Mouse (Mus musculus) stomach, embryonic 15.5 days (tissue): ENCODE measurements around the gene Adgrv1. TPM values are rescaled to one million over a fixed set of nuclear protein-coding genes. Genes with fewer than 3 reads are reported as not detected.
A peak's percentile ranks its signal among the peaks of the same experiment; 100 is the strongest.

Experiments
- ATAC-seq: fragments of 200-750 bp; cut with Nextera tagmentation; 2 replicates; pipeline ENCODE4 v1.8.0; 2017; ENCODE audit warnings: low read depth, moderate number of reproducible peaks, moderate TSS enrichment; ENCODE audit not compliant: insufficient read depth, low FRiP score
- H3K27ac ChIP-seq: fragments of 300-500 bp; sonication (generic); 2 replicates; pipeline ENCODE4 v1.5.1; 2015; ENCODE audit warnings: mild to moderate bottlenecking, inconsistent platforms
- H3K27me3 ChIP-seq: fragments of 300-500 bp; sonication (generic); replicated peaks from 2 replicates; pipeline ENCODE4 v1.6.1; 2015; ENCODE audit warnings: inconsistent platforms
- H3K36me3 ChIP-seq: fragments of 300-500 bp; sonication (generic); 2 replicates; pipeline ENCODE4 v1.6.1; 2015; ENCODE audit warnings: inconsistent platforms
- H3K4me1 ChIP-seq: fragments of 300-500 bp; sonication (generic); 2 replicates; pipeline ENCODE4 v1.6.1; 2015; ENCODE audit warnings: inconsistent platforms
- H3K4me2 ChIP-seq: fragments of 300-500 bp; sonication (generic); 2 replicates; pipeline ENCODE4 v1.6.1; 2015; ENCODE audit warnings: mild to moderate bottlenecking, inconsistent platforms
- H3K4me3 ChIP-seq: fragments of 300-500 bp; sonication (generic); replicated peaks from 2 replicates; pipeline ENCODE4 v1.5.1; 2015; ENCODE audit warnings: inconsistent platforms
- H3K9ac ChIP-seq: fragments of 300-500 bp; sonication (generic); 2 replicates; pipeline ENCODE4 v1.6.1; 2015; ENCODE audit warnings: inconsistent platforms
- H3K9me3 ChIP-seq: fragments of 300-500 bp; sonication (generic); 2 replicates; pipeline ENCODE4 v1.6.1; 2016; ENCODE audit warnings: inconsistent platforms
- WGBS: fragments of 180-500 bp; shearing (Covaris S2); methylation state at CpG from one replicate; pipeline ENCODE4 v1.1.7; 2015; 5-methylcytosine and 5-hydroxymethylcytosine counted together
- polyA plus RNA-seq: library from polyadenylated mRNA; unstranded; fragments of >200 nt; fragmentation: Nextera tagmentation; extraction: Ambion mirVana; gene quantifications from 2 replicates; pipeline ENCODE4 v1.2.1, GENCODE M21; 2015

Gene Adgrv1
- polyA plus RNA-seq, 1 experiment from 2014 or later, result 1.1 TPM

- H3K9me3 ChIP-seq, result no peaks in the 10 kb centered on the region
- no peak overlapping the region for H3K27ac ChIP-seq
- no peak overlapping the region for H3K4me2 ChIP-seq
- no peak overlapping the region for H3K4me3 ChIP-seq
- WGBS, result 70% methylated on average over 4 of the region's 4 CpGs
- H3K27me3 ChIP-seq, result no peaks in the 10 kb centered on the region
- H3K36me3 ChIP-seq, result no peaks in the 10 kb centered on the region
- ATAC-seq, result no peak
- no peaks in the 10 kb centered on the region for H3K4me1 ChIP-seq
- no peak overlapping the region for H3K9ac ChIP-seq
These were observed 316.4 kb downstream of the Adgrv1 start for GRCm38 (mm10) chr13:81316581-81316980.

- no peaks in the 10 kb centered on the region for H3K4me1 ChIP-seq
- H3K27me3 ChIP-seq, result no peaks in the 10 kb centered on the region
- peak overlapping the region; percentile 46 for H3K27ac ChIP-seq
- no peaks in the 10 kb centered on the region for H3K9me3 ChIP-seq
- H3K36me3 ChIP-seq, result no peaks in the 10 kb centered on the region
- peak; percentile 60; the same call in 1 of the 2 replicates for ATAC-seq
- WGBS, result 42% methylated on average over 7 of the region's 7 CpGs
- no peak overlapping the region for H3K4me3 ChIP-seq
- no peak overlapping the region for H3K4me2 ChIP-seq
- H3K9ac ChIP-seq, result no peak overlapping the region
These were observed 318.4 kb downstream of the Adgrv1 start for GRCm38 (mm10) chr13:81314306-81315120.

GRCm38 (mm10) chr13:81312148-81312547 lies 320.8 kb downstream of the Adgrv1 start:
- Histone ChIP-seq H3K9me3 (no peaks in the 10 kb centered on the region), H3K4me3 (no peak overlapping the region), H3K27ac (no peak overlapping the region), H3K4me2 (no peak overlapping the region), H3K9ac (no peak overlapping the region), H3K36me3 (no peaks in the 10 kb centered on the region), H3K27me3 (no peaks in the 10 kb centered on the region), H3K4me1 (no peaks in the 10 kb centered on the region)
- ATAC-seq, result no peak
- WGBS, result 40% methylated on average over 5 of the region's 5 CpGs

GRCm38 (mm10) chr13:81300851-81301250 lies 332.1 kb downstream of the Adgrv1 start:
- no peak overlapping the region for H3K27ac ChIP-seq
- H3K4me2 ChIP-seq, result no peak overlapping the region
- no peaks in the 10 kb centered on the region for H3K27me3 ChIP-seq
- ATAC-seq, result no peak
- 71% methylated on average over 1 of the region's 1 CpGs for WGBS
- no peaks in the 10 kb centered on the region for H3K4me1 ChIP-seq
- H3K4me3 ChIP-seq, result no peak overlapping the region
- H3K9ac ChIP-seq, result no peak overlapping the region
- no peaks in the 10 kb centered on the region for H3K9me3 ChIP-seq
- H3K36me3 ChIP-seq, result no peaks in the 10 kb centered on the region

- no peak for ATAC-seq
- Histone ChIP-seq H3K36me3 (no peaks in the 10 kb centered on the region), H3K9ac (no peak overlapping the region), H3K27me3 (no peaks in the 10 kb centered on the region), H3K27ac (no peak overlapping the region), H3K9me3 (no peaks in the 10 kb centered on the region), H3K4me2 (no peak overlapping the region), H3K4me1 (no peaks in the 10 kb centered on the region), H3K4me3 (no peak overlapping the region)
- WGBS, result 27% methylated on average over 1 of the region's 1 CpGs
These were observed 338.8 kb downstream of the Adgrv1 start for GRCm38 (mm10) chr13:81294106-81294505.

GRCm38 (mm10) chr13:81282193-81282592 lies 350.8 kb downstream of the Adgrv1 start:
- ATAC-seq, result no peak
- H3K27ac ChIP-seq, result no peak overlapping the region
- no peaks in the 10 kb centered on the region for H3K9me3 ChIP-seq
- no peak overlapping the region for H3K4me2 ChIP-seq
- no peak overlapping the region for H3K9ac ChIP-seq
- no peak overlapping the region for H3K4me3 ChIP-seq
- H3K4me1 ChIP-seq, result no peaks in the 10 kb centered on the region
- no peaks in the 10 kb centered on the region for H3K36me3 ChIP-seq
- no peaks in the 10 kb centered on the region for H3K27me3 ChIP-seq
- WGBS, result 71% methylated on average over 6 of the region's 6 CpGs

GRCm38 (mm10) chr13:81280650-81281229 lies 352.2 kb downstream of the Adgrv1 start:
- no peaks in the 10 kb centered on the region for H3K36me3 ChIP-seq
- H3K27me3 ChIP-seq, result no peaks in the 10 kb centered on the region
- H3K4me2 ChIP-seq, result no peak overlapping the region
- no peaks in the 10 kb centered on the region for H3K4me1 ChIP-seq
- ATAC-seq, result no peak
- no peak overlapping the region for H3K27ac ChIP-seq
- 91% methylated on average over 1 of the region's 1 CpGs for WGBS
- no peak overlapping the region for H3K9ac ChIP-seq
- H3K9me3 ChIP-seq, result no peaks in the 10 kb centered on the region
- H3K4me3 ChIP-seq, result no peak overlapping the region

GRCm38 (mm10) chr13:81279351-81279736 lies 353.6 kb downstream of the Adgrv1 start:
- Histone ChIP-seq H3K36me3 (no peaks in the 10 kb centered on the region), H3K27ac (peak overlapping the region; percentile 8; the same call in 1 of the 2 replicates), H3K27me3 (no peaks in the 10 kb centered on the region), H3K4me3 (no peak overlapping the region), H3K9ac (no peak overlapping the region), H3K4me1 (no peaks in the 10 kb centered on the region), H3K9me3 (no peaks in the 10 kb centered on the region), H3K4me2 (no peak overlapping the region)
- ATAC-seq, result 0 out of 2 replicates have a peak, but pooled peaks have one; percentile 56
- WGBS, result 45% methylated on average over 5 of the region's 5 CpGs

- no peak for ATAC-seq
- Histone ChIP-seq H3K27me3 (no peaks in the 10 kb centered on the region), H3K4me2 (no peak overlapping the region), H3K9ac (no peak overlapping the region), H3K9me3 (no peaks in the 10 kb centered on the region), H3K27ac (0 out of 2 replicates have a peak overlapping the region, but pooled peaks have one; percentile 8), H3K4me1 (no peaks in the 10 kb centered on the region), H3K36me3 (no peaks in the 10 kb centered on the region), H3K4me3 (no peak overlapping the region)
- 55% methylated on average over 2 of the region's 2 CpGs for WGBS
These were observed 354.1 kb downstream of the Adgrv1 start for GRCm38 (mm10) chr13:81278669-81279350.

- no peaks in the 10 kb centered on the region for H3K36me3 ChIP-seq
- H3K4me3 ChIP-seq, result no peak overlapping the region
- no peaks in the 10 kb centered on the region for H3K27me3 ChIP-seq
- no peaks in the 10 kb centered on the region for H3K4me1 ChIP-seq
- no peak overlapping the region for H3K4me2 ChIP-seq
- H3K27ac ChIP-seq, result no peak overlapping the region
- H3K9ac ChIP-seq, result no peak overlapping the region
- 93% methylated on average over 1 of the region's 1 CpGs for WGBS
- H3K9me3 ChIP-seq, result no peaks in the 10 kb centered on the region
- ATAC-seq, result no peak
These were observed 359.1 kb downstream of the Adgrv1 start for GRCm38 (mm10) chr13:81273837-81274236.

GRCm38 (mm10) chr13:81270396-81270795 lies 362.6 kb downstream of the Adgrv1 start:
- no peak for ATAC-seq
- Histone ChIP-seq H3K9ac (no peak overlapping the region), H3K4me2 (no peak overlapping the region), H3K4me1 (no peaks in the 10 kb centered on the region), H3K27ac (no peak overlapping the region), H3K4me3 (no peak overlapping the region), H3K27me3 (no peaks in the 10 kb centered on the region), H3K36me3 (no peaks in the 10 kb centered on the region), H3K9me3 (no peaks in the 10 kb centered on the region)
- WGBS, result 80% methylated on average over 6 of the region's 6 CpGs

- no peaks in the 10 kb centered on the region for H3K27me3 ChIP-seq
- H3K9ac ChIP-seq, result no peak overlapping the region
- H3K4me2 ChIP-seq, result no peak overlapping the region
- H3K36me3 ChIP-seq, result no peaks in the 10 kb centered on the region
- no peak for ATAC-seq
- H3K27ac ChIP-seq, result no peak overlapping the region
- 75% methylated on average over 6 of the region's 6 CpGs for WGBS
- no peaks in the 10 kb centered on the region for H3K9me3 ChIP-seq
- H3K4me3 ChIP-seq, result no peak overlapping the region
- H3K4me1 ChIP-seq, result no peaks in the 10 kb centered on the region
These were observed 363.9 kb downstream of the Adgrv1 start for GRCm38 (mm10) chr13:81269056-81269455.
